Comparison of ENCODE assay signal across 1 mouse cellular context in genomic region chr2:118861454-118862339, GRCm38 (mm10).
TF ChIP-seq lines count a peak whose summit lies in the region.

Gene Ivd (plus strand): TSS chr2:118861954.

TF ChIP-seq in MEL, 35 proteins besides CTCF, POLR2A, EP300 and RAD21 (continued from another document):
- no peak for TF ChIP-seq TAL1 (IDR thresholded peaks at IDR 0.05; ENCODE audit: low read length)
TF ChIP-seq in MEL: peak in this region for 11.
